Mouse (Mus musculus): ENCODE measurements around the gene Rpa1. TPM values are rescaled to one million over a fixed set of nuclear protein-coding genes. Genes with fewer than 3 reads are reported as not detected.

Rpa1 gene
- polyA plus RNA-seq, 1 experiment from 2014 or later: 78.6 TPM

Small RNA genes within 50 kb of the gene (microRNA-seq; reads per million reads assigned to microRNA genes)
- gene Gm47300: not detected

Other genes starting within 250 kb of the Rpa1 start
- 0.44 and 1.0 TPM in 2 replicates for gene Hic1, start 178.8 kb downstream of the Rpa1 start, polyA plus RNA-seq (2015; fragmentation: Nextera tagmentation; extraction: Ambion mirVana)
- gene Ovca2, start 169.5 kb downstream of the Rpa1 start, polyA plus RNA-seq (2015; fragmentation: Nextera tagmentation; extraction: Ambion mirVana): 8.7 and 9.6 TPM in 2 replicates
- gene Dph1, start 157.1 kb downstream of the Rpa1 start, polyA plus RNA-seq (2015; fragmentation: Nextera tagmentation; extraction: Ambion mirVana): 9.1 and 10.6 TPM in 2 replicates
- 0.44 and 0.48 TPM in 2 replicates for gene Rtn4rl1, start 154.5 kb downstream of the Rpa1 start, polyA plus RNA-seq (2015; fragmentation: Nextera tagmentation; extraction: Ambion mirVana)
- 4.0 and 4.6 TPM in 2 replicates for gene Smyd4, start 109 bp upstream of the Rpa1 start, polyA plus RNA-seq (2015; fragmentation: Nextera tagmentation; extraction: Ambion mirVana)
- gene Serpinf1, start 74.4 kb upstream of the Rpa1 start, polyA plus RNA-seq (2015; fragmentation: Nextera tagmentation; extraction: Ambion mirVana): 363 and 402 TPM in 2 replicates
- gene Serpinf2, start 91.3 kb upstream of the Rpa1 start, polyA plus RNA-seq (2015; fragmentation: Nextera tagmentation; extraction: Ambion mirVana): 753 and 817 TPM in 2 replicates
- 22.6 and 24.9 TPM in 2 replicates for gene Wdr81, start 106.4 kb upstream of the Rpa1 start, polyA plus RNA-seq (2015; fragmentation: Nextera tagmentation; extraction: Ambion mirVana)
- gene Tlcd2, start 113.4 kb upstream of the Rpa1 start, polyA plus RNA-seq (2015; fragmentation: Nextera tagmentation; extraction: Ambion mirVana): 19.6 and 20.4 TPM in 2 replicates
- 24.1 and 25.3 TPM in 2 replicates for gene Prpf8, start 138.5 kb upstream of the Rpa1 start, polyA plus RNA-seq (2015; fragmentation: Nextera tagmentation; extraction: Ambion mirVana)
- 3.8 and 4.7 TPM in 2 replicates for gene Rilp, start 161.8 kb upstream of the Rpa1 start, polyA plus RNA-seq (2015; fragmentation: Nextera tagmentation; extraction: Ambion mirVana)
- gene Scarf1, start 165.2 kb upstream of the Rpa1 start, polyA plus RNA-seq (2015; fragmentation: Nextera tagmentation; extraction: Ambion mirVana): 2.5 and 3.4 TPM in 2 replicates
- 4.4 and 4.5 TPM in 2 replicates for gene Slc43a2, start 183.4 kb upstream of the Rpa1 start, polyA plus RNA-seq (2015; fragmentation: Nextera tagmentation; extraction: Ambion mirVana)
- 23.8 and 25.4 TPM in 2 replicates for gene Pitpna, start 239.8 kb upstream of the Rpa1 start, polyA plus RNA-seq (2015; fragmentation: Nextera tagmentation; extraction: Ambion mirVana)

All from liver, embryonic 16.5 days (tissue).